Mouse (Mus musculus): ENCODE measurements at regions not wholly inside any gene's neighbourhood (a gene's known extent, or its start where the extent isn't known, plus 50 kb on each side); places are given as distances from the start of the nearest gene placed in this dataset.

GRCm38 (mm10) chr13:69946615-69947014, 144.4 kb downstream of the Med10 start:
- Histone ChIP-seq H3K36me3 (ENCODE audit: control insufficient read depth, insufficient read depth, low read length) (no peaks in the 10 kb centered on the region), H3K4me1 (replicated peaks; ENCODE audit: control insufficient read depth, insufficient read depth, low read length) (no peaks in the 10 kb centered on the region), H3K4me3 (ENCODE audit: low read length) (no peak overlapping the region), H3K4me2 (ENCODE audit: low read depth, low read length) (no peak overlapping the region), H3K27ac (ENCODE audit: low read length) (no peak overlapping the region), H3K27me3 (ENCODE audit: control insufficient read depth, insufficient read depth, low read depth, low read length) (no peaks in the 10 kb centered on the region), H3K9ac (ENCODE audit: low read length) (no peak overlapping the region), H3K9me3 (ENCODE audit: control insufficient read depth, low read length) (0 out of 2 replicates have a peak, but pooled peaks cover 2% of the 10 kb centered on the region)
- WGBS, result 51% methylated on average over 7 of the region's 7 CpGs
- ATAC-seq (ENCODE audit: low read depth), result no peak

- ATAC-seq (ENCODE audit: low read depth), result no peak
- Histone ChIP-seq H3K27ac (ENCODE audit: low read length) (no peak overlapping the region), H3K9me3 (ENCODE audit: control insufficient read depth, low read length) (0 out of 2 replicates have a peak, but pooled peaks cover 2% of the 10 kb centered on the region), H3K27me3 (ENCODE audit: control insufficient read depth, insufficient read depth, low read depth, low read length) (no peaks in the 10 kb centered on the region), H3K9ac (ENCODE audit: low read length) (no peak overlapping the region), H3K4me2 (ENCODE audit: low read depth, low read length) (no peak overlapping the region), H3K36me3 (ENCODE audit: control insufficient read depth, insufficient read depth, low read length) (no peaks in the 10 kb centered on the region), H3K4me3 (ENCODE audit: low read length) (no peak overlapping the region), H3K4me1 (replicated peaks; ENCODE audit: control insufficient read depth, insufficient read depth, low read length) (no peaks in the 10 kb centered on the region)
- 79% methylated on average over 4 of the region's 4 CpGs for whole genome bisulfite sequencing
Measured at GRCm38 (mm10) chr13:69952061-69952460, 149.9 kb downstream of the Med10 start.

GRCm38 (mm10) chr13:69954171-69954570, 152.0 kb downstream of the Med10 start:
- H3K4me1 ChIP-seq (replicated peaks; ENCODE audit: control insufficient read depth, insufficient read depth, low read length), result no peaks in the 10 kb centered on the region
- H3K4me2 ChIP-seq (ENCODE audit: low read depth, low read length), result no peak overlapping the region
- no peaks in the 10 kb centered on the region for H3K27me3 ChIP-seq (ENCODE audit: control insufficient read depth, insufficient read depth, low read depth, low read length)
- H3K36me3 ChIP-seq (ENCODE audit: control insufficient read depth, insufficient read depth, low read length), result no peaks in the 10 kb centered on the region
- 65% methylated on average over 5 of the region's 5 CpGs for WGBS
- 0 out of 2 replicates have a peak, but pooled peaks cover 2% of the 10 kb centered on the region for H3K9me3 ChIP-seq (ENCODE audit: control insufficient read depth, low read length)
- ATAC-seq (ENCODE audit: low read depth), result no peak
- no peak overlapping the region for H3K4me3 ChIP-seq (ENCODE audit: low read length)
- no peak overlapping the region for H3K27ac ChIP-seq (ENCODE audit: low read length)
- H3K9ac ChIP-seq (ENCODE audit: low read length), result no peak overlapping the region

- 63% methylated on average over 2 of the region's 2 CpGs for WGBS
Measured at GRCm38 (mm10) chr13:69955503-69955902, 153.3 kb downstream of the Med10 start.

GRCm38 (mm10) chr13:69963944-69964343, 161.7 kb downstream of the Med10 start:
- Histone ChIP-seq H3K4me1 (replicated peaks; ENCODE audit: control insufficient read depth, insufficient read depth, low read length) (no peaks in the 10 kb centered on the region), H3K27me3 (ENCODE audit: control insufficient read depth, insufficient read depth, low read depth, low read length) (no peaks in the 10 kb centered on the region), H3K27ac (ENCODE audit: low read length) (no peak overlapping the region), H3K9ac (ENCODE audit: low read length) (no peak overlapping the region), H3K9me3 (ENCODE audit: control insufficient read depth, low read length) (no peaks in the 10 kb centered on the region), H3K36me3 (ENCODE audit: control insufficient read depth, insufficient read depth, low read length) (no peaks in the 10 kb centered on the region), H3K4me2 (ENCODE audit: low read depth, low read length) (no peak overlapping the region), H3K4me3 (ENCODE audit: low read length) (no peak overlapping the region)
- ATAC-seq (ENCODE audit: low read depth), result no peak
- 77% methylated on average over 8 of the region's 8 CpGs for WGBS

More at GRCm38 (mm10) chr13:69955503-69955902, 153.3 kb downstream of the Med10 start:
- H3K27ac ChIP-seq (ENCODE audit: low read length), result no peak overlapping the region
- no peak overlapping the region for H3K4me3 ChIP-seq (ENCODE audit: low read length)
- ATAC-seq (ENCODE audit: low read depth), result no peak
- no peak overlapping the region for H3K4me2 ChIP-seq (ENCODE audit: low read depth, low read length)
- H3K9ac ChIP-seq (ENCODE audit: low read length), result no peak overlapping the region
- no peaks in the 10 kb centered on the region for H3K4me1 ChIP-seq (replicated peaks; ENCODE audit: control insufficient read depth, insufficient read depth, low read length)
- no peaks in the 10 kb centered on the region for H3K36me3 ChIP-seq (ENCODE audit: control insufficient read depth, insufficient read depth, low read length)
- H3K9me3 ChIP-seq (ENCODE audit: control insufficient read depth, low read length), result no peaks in the 10 kb centered on the region
- no peaks in the 10 kb centered on the region for H3K27me3 ChIP-seq (ENCODE audit: control insufficient read depth, insufficient read depth, low read depth, low read length)

GRCm38 (mm10) chr13:69971281-69972057, 169.3 kb downstream of the Med10 start:
- no peak overlapping the region for H3K9ac ChIP-seq (ENCODE audit: low read length)
- H3K4me3 ChIP-seq (ENCODE audit: low read length), result no peak overlapping the region
- no peaks in the 10 kb centered on the region for H3K36me3 ChIP-seq (ENCODE audit: control insufficient read depth, insufficient read depth, low read length)
- no peaks in the 10 kb centered on the region for H3K27me3 ChIP-seq (ENCODE audit: control insufficient read depth, insufficient read depth, low read depth, low read length)
- ATAC-seq (ENCODE audit: low read depth), result no peak
- 75% methylated on average over 9 of the region's 9 CpGs for whole genome bisulfite sequencing
- H3K4me2 ChIP-seq (ENCODE audit: low read depth, low read length), result no peak overlapping the region
- no peaks in the 10 kb centered on the region for H3K9me3 ChIP-seq (ENCODE audit: control insufficient read depth, low read length)
- H3K4me1 ChIP-seq (replicated peaks; ENCODE audit: control insufficient read depth, insufficient read depth, low read length), result no peaks in the 10 kb centered on the region
- no peak overlapping the region for H3K27ac ChIP-seq (ENCODE audit: low read length)

- H3K9me3 ChIP-seq (ENCODE audit: control insufficient read depth, low read length), result no peaks in the 10 kb centered on the region
- no peak for ATAC-seq (ENCODE audit: low read depth)
- H3K27ac ChIP-seq (ENCODE audit: low read length), result no peak overlapping the region
- no peaks in the 10 kb centered on the region for H3K27me3 ChIP-seq (ENCODE audit: control insufficient read depth, insufficient read depth, low read depth, low read length)
- H3K36me3 ChIP-seq (ENCODE audit: control insufficient read depth, insufficient read depth, low read length), result no peaks in the 10 kb centered on the region
- no peak overlapping the region for H3K4me2 ChIP-seq (ENCODE audit: low read depth, low read length)
- 64% methylated on average over 5 of the region's 5 CpGs for WGBS
- H3K4me3 ChIP-seq (ENCODE audit: low read length), result no peak overlapping the region
- no peaks in the 10 kb centered on the region for H3K4me1 ChIP-seq (replicated peaks; ENCODE audit: control insufficient read depth, insufficient read depth, low read length)
- no peak overlapping the region for H3K9ac ChIP-seq (ENCODE audit: low read length)
Measured at GRCm38 (mm10) chr13:69974835-69975234, 172.6 kb downstream of the Med10 start.

GRCm38 (mm10) chr13:69984159-69984558, 182.0 kb downstream of the Med10 start:
- peaks cover 10% of the 10 kb centered on the region for H3K4me1 ChIP-seq (replicated peaks; ENCODE audit: control insufficient read depth, insufficient read depth, low read length)
- ATAC-seq (ENCODE audit: low read depth), result no peak
- WGBS, result 72% methylated on average over 1 of the region's 1 CpGs
- no peak overlapping the region for H3K27ac ChIP-seq (ENCODE audit: low read length)
- H3K4me2 ChIP-seq (ENCODE audit: low read depth, low read length), result no peak overlapping the region
- no peak overlapping the region for H3K4me3 ChIP-seq (ENCODE audit: low read length)
- H3K9me3 ChIP-seq (ENCODE audit: control insufficient read depth, low read length), result no peaks in the 10 kb centered on the region
- H3K27me3 ChIP-seq (ENCODE audit: control insufficient read depth, insufficient read depth, low read depth, low read length), result no peaks in the 10 kb centered on the region; the same call in 1 of the 2 replicates
- H3K36me3 ChIP-seq (ENCODE audit: control insufficient read depth, insufficient read depth, low read length), result no peaks in the 10 kb centered on the region
- no peak overlapping the region for H3K9ac ChIP-seq (ENCODE audit: low read length)

GRCm38 (mm10) chr13:69987181-69987580, 185.0 kb downstream of the Med10 start:
- H3K4me3 ChIP-seq (ENCODE audit: low read length), result no peak overlapping the region
- peak; percentile 53 for ATAC-seq (ENCODE audit: low read depth)
- 10% methylated on average over 9 of the region's 10 CpGs for WGBS
- H3K9ac ChIP-seq (ENCODE audit: low read length), result no peak overlapping the region
- no peaks in the 10 kb centered on the region for H3K36me3 ChIP-seq (ENCODE audit: control insufficient read depth, insufficient read depth, low read length)
- no peak overlapping the region for H3K27ac ChIP-seq (ENCODE audit: low read length)
- no peaks in the 10 kb centered on the region; the same call in 1 of the 2 replicates for H3K27me3 ChIP-seq (ENCODE audit: control insufficient read depth, insufficient read depth, low read depth, low read length)
- peaks cover 10% of the 10 kb centered on the region for H3K4me1 ChIP-seq (replicated peaks; ENCODE audit: control insufficient read depth, insufficient read depth, low read length)
- no peaks in the 10 kb centered on the region for H3K9me3 ChIP-seq (ENCODE audit: control insufficient read depth, low read length)
- no peak overlapping the region for H3K4me2 ChIP-seq (ENCODE audit: low read depth, low read length)

All from lung, embryonic 16.5 days (tissue).